Mouse (Mus musculus) cerebellum, adult 8-10 months (tissue): ENCODE results near the gene Gm28230.

Experiments
- DNase-seq: peaks from one replicate; pipeline ENCODE4 v3.0.0; 2022

Gene Gm28230

GRCm38 (mm10) chr2:74691022-74691951 is 35.2 kb upstream of the Gm28230 start, which contains the start of gene Hoxd10:
Gene Hoxd10 (plus strand): TSS chr2:74691924.
- DNase-seq = no peak

GRCm38 (mm10) chr2:74691995-74692807 is 34.3 kb upstream of the Gm28230 start:
- no peak for DNase-seq

- no peak for DNase-seq
Measured at GRCm38 (mm10) chr2:74692808-74693431, 33.6 kb upstream of the Gm28230 start.

GRCm38 (mm10) chr2:74693432-74693827 is 33.1 kb upstream of the Gm28230 start:
- no peak for DNase-seq

GRCm38 (mm10) chr2:74694066-74694465 is 32.5 kb upstream of the Gm28230 start:
- no peak for DNase-seq

GRCm38 (mm10) chr2:74695383-74695782 is 31.1 kb upstream of the Gm28230 start:
- no peak for DNase-seq

GRCm38 (mm10) chr2:74695813-74696430 is 30.6 kb upstream of the Gm28230 start:
- DNase-seq = no peak

- no peak for DNase-seq
Measured at GRCm38 (mm10) chr2:74696442-74697335, 29.8 kb upstream of the Gm28230 start.

- no peak for DNase-seq
Measured at GRCm38 (mm10) chr2:74697567-74698121, 28.9 kb upstream of the Gm28230 start, which contains the start of gene Hoxd9. Gene Hoxd9 (plus strand): TSS chr2:74697727.

- DNase-seq = no peak
Measured at GRCm38 (mm10) chr2:74698201-74699052, 28.1 kb upstream of the Gm28230 start.

GRCm38 (mm10) chr2:74699053-74699430 is 27.5 kb upstream of the Gm28230 start:
- no peak for DNase-seq

- DNase-seq = no peak
Measured at GRCm38 (mm10) chr2:74699664-74700545, 26.6 kb upstream of the Gm28230 start.

- no peak for DNase-seq
Measured at GRCm38 (mm10) chr2:74700546-74701112, 25.9 kb upstream of the Gm28230 start.

- peak; percentile 56 for DNase-seq
Measured at GRCm38 (mm10) chr2:74701949-74702819, 24.3 kb upstream of the Gm28230 start.

- no peak for DNase-seq
Measured at GRCm38 (mm10) chr2:74702820-74703219, 23.7 kb upstream of the Gm28230 start.

- no peak for DNase-seq
Measured at GRCm38 (mm10) chr2:74703317-74703716, 23.2 kb upstream of the Gm28230 start.

- DNase-seq = no peak
Measured at GRCm38 (mm10) chr2:74703720-74704392, 22.7 kb upstream of the Gm28230 start.
